Mouse (Mus musculus): Measurements from ENCODE around the gene Tac4.

DNA sequence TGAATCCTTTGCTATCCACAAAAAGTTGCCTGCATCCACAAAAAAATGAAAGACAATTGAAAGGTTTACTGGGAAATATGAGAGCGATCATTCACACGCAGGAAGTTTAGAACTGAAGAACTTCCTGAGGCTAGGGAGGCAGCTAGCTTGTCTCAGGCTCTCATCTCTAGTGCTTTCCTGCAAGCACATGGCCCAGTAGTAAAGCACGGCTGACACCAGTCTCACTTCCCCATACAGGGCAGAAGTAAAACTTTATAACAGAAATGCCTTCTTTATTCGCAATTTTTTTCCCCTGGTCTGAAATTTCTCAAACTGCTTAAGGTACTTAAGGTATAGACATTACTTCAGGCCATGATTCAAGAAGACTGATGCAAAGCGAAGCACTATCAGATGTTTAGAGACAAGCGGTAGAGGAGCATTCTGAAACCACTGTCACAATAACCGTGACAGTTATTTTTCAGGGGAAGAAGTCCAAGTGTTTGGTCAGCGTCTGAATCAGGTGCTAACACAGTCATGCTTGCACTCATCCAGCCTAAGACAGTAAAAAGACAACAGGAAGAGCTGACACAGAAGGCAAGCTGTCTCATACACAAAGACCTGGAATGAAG is 31.8 kb downstream of the Tac4 start:
- TF ChIP-seq POLR2A (IDR thresholded peaks at IDR 0.05; ENCODE audit: low read depth, low read length) (no peak), CTCF (conservative IDR thresholded peaks at IDR 0.05; ENCODE audit: insufficient read depth, insufficient read length, low read depth, low read length) (no peak)
